Mouse (Mus musculus) neural tube, embryonic 13.5 days (tissue): ENCODE results near the gene Scfd1. TPM values are rescaled to one million over a fixed set of nuclear protein-coding genes. Genes with fewer than 3 reads are reported as not detected.

Source experiments
- ATAC-seq: fragments of 200-750 bp; cut with Nextera tagmentation; 2 replicates; pipeline ENCODE4 v1.8.0; 2017; ENCODE audit warnings: low read depth, mild to moderate bottlenecking, moderate TSS enrichment, moderate library complexity
- H3K27ac ChIP-seq: fragments of 300-500 bp; sonication (generic); replicated peaks from 2 replicates; pipeline ENCODE4 v1.5.1; 2015; ENCODE audit warnings: moderate library complexity, mild to moderate bottlenecking, inconsistent platforms
- H3K27me3 ChIP-seq: fragments of 300-500 bp; sonication (generic); 2 replicates; pipeline ENCODE4 v1.6.1; 2015; ENCODE audit warnings: mild to moderate bottlenecking, inconsistent platforms
- H3K36me3 ChIP-seq: fragments of 300-500 bp; sonication (generic); 2 replicates; pipeline ENCODE4 v1.6.1; 2015; ENCODE audit warnings: mild to moderate bottlenecking, inconsistent platforms
- H3K4me1 ChIP-seq: fragments of 300-500 bp; sonication (generic); replicated peaks from 2 replicates; pipeline ENCODE4 v1.6.1; 2015; ENCODE audit warnings: inconsistent platforms
- H3K4me2 ChIP-seq: fragments of 300-500 bp; sonication (generic); 2 replicates; pipeline ENCODE4 v1.6.1; 2015; ENCODE audit warnings: inconsistent platforms, mild to moderate bottlenecking, moderate library complexity
- H3K4me3 ChIP-seq: fragments of 300-500 bp; sonication (generic); 2 replicates; pipeline ENCODE4 v1.5.1; 2015; ENCODE audit warnings: mild to moderate bottlenecking, inconsistent platforms
- H3K9ac ChIP-seq: fragments of 300-500 bp; sonication (generic); 2 replicates; pipeline ENCODE4 v1.6.1; 2015; ENCODE audit warnings: moderate library complexity, mild to moderate bottlenecking, inconsistent platforms
- H3K9me3 ChIP-seq: fragments of 300-500 bp; sonication (generic); 2 replicates; pipeline ENCODE4 v1.6.1; 2016; ENCODE audit warnings: inconsistent platforms
- WGBS: fragments of 180-500 bp; shearing (Covaris S2); methylation state at CpG from one replicate; pipeline ENCODE4 v1.1.7; 2015; 5-methylcytosine and 5-hydroxymethylcytosine counted together
- polyA plus RNA-seq: library from polyadenylated mRNA; unstranded; fragments of >200 nt; fragmentation: Nextera tagmentation; extraction: Ambion mirVana; gene quantifications from 2 replicates; pipeline ENCODE4 v1.2.1, GENCODE M21; 2015

The Scfd1 gene
- 77.2 and 77.5 TPM in 2 replicates for polyA plus RNA-seq

- ATAC-seq: peak; percentile 100
- H3K36me3 ChIP-seq: peaks cover 25% of the 10 kb centered on the region
- WGBS: 1% methylated on average over 34 of the region's 34 CpGs
- H3K4me2 ChIP-seq: peak within 1 kb of the TSS; percentile 63
- no peaks in the 10 kb centered on the region for H3K27me3 ChIP-seq
- peak within 1 kb of the TSS; percentile 84 for H3K4me3 ChIP-seq
- H3K9ac ChIP-seq: peak within 1 kb of the TSS; percentile 90
- peak within 1 kb of the TSS; percentile 90 for H3K27ac ChIP-seq
- no peaks in the 10 kb centered on the region for H3K4me1 ChIP-seq
- no peaks in the 10 kb centered on the region for H3K9me3 ChIP-seq
Observed at GRCm38 (mm10) chr12:51377003-51377887, at the start of gene Scfd1. Gene Scfd1 (plus strand): TSS chr12:51377510.

GRCm38 (mm10) chr12:51337014-51337413, 40.3 kb upstream of the Scfd1 start:
- ATAC-seq: no peak
- no peak overlapping the region for H3K4me2 ChIP-seq
- 83% methylated on average over 1 of the region's 1 CpGs for WGBS

GRCm38 (mm10) chr12:51346121-51346520, 31.2 kb upstream of the Scfd1 start:
- ATAC-seq: no peak
- Histone ChIP-seq H3K9ac (no peak overlapping the region), H3K27me3 (no peaks in the 10 kb centered on the region), H3K9me3 (no peaks in the 10 kb centered on the region), H3K27ac (no peak overlapping the region), H3K4me2 (no peak overlapping the region), H3K36me3 (no peaks in the 10 kb centered on the region), H3K4me1 (peaks cover 27% of the 10 kb centered on the region), H3K4me3 (no peak overlapping the region)
- WGBS: 27% methylated on average over 4 of the region's 4 CpGs

More at GRCm38 (mm10) chr12:51337014-51337413, 40.3 kb upstream of the Scfd1 start:
- Histone ChIP-seq H3K9me3 (no peaks in the 10 kb centered on the region), H3K4me1 (no peaks in the 10 kb centered on the region), H3K4me3 (no peak overlapping the region), H3K36me3 (no peaks in the 10 kb centered on the region), H3K27me3 (no peaks in the 10 kb centered on the region), H3K9ac (no peak overlapping the region), H3K27ac (no peak overlapping the region)

- ATAC-seq: peak; percentile 97
- Histone ChIP-seq H3K4me1 (peaks cover 27% of the 10 kb centered on the region), H3K36me3 (peaks cover 14% of the 10 kb centered on the region), H3K4me3 (peak within 1 kb of the TSS; percentile 70), H3K9ac (peak within 1 kb of the TSS; percentile 83), H3K9me3 (no peaks in the 10 kb centered on the region), H3K27ac (peak within 1 kb of the TSS; percentile 95), H3K27me3 (no peaks in the 10 kb centered on the region), H3K4me2 (peak within 1 kb of the TSS; percentile 60)
- under 1% methylated on average over 70 of the region's 70 CpGs for WGBS
Observed at GRCm38 (mm10) chr12:51347988-51348697, 29.2 kb upstream of the Scfd1 start, which contains the start of gene G2e3. Gene G2e3 (plus strand): TSS chr12:51348061.

GRCm38 (mm10) chr12:51348698-51348998, 28.7 kb upstream of the Scfd1 start:
- 1% methylated on average over 10 of the region's 10 CpGs for WGBS
- peak; percentile 64 for ATAC-seq
- H3K36me3 ChIP-seq: peaks cover 18% of the 10 kb centered on the region
- H3K4me3 ChIP-seq: peak overlapping the region; percentile 70
- H3K9me3 ChIP-seq: no peaks in the 10 kb centered on the region
- H3K27ac ChIP-seq: peak overlapping the region; percentile 95
- H3K4me2 ChIP-seq: peak overlapping the region; percentile 60
- peak overlapping the region; percentile 83 for H3K9ac ChIP-seq
- H3K4me1 ChIP-seq: peaks cover 27% of the 10 kb centered on the region
- no peaks in the 10 kb centered on the region for H3K27me3 ChIP-seq

GRCm38 (mm10) chr12:51355296-51355695, 22.0 kb upstream of the Scfd1 start:
- Histone ChIP-seq H3K36me3 (peaks cover 70% of the 10 kb centered on the region), H3K9ac (no peak overlapping the region), H3K4me2 (no peak overlapping the region), H3K9me3 (no peaks in the 10 kb centered on the region), H3K4me3 (no peak overlapping the region), H3K27ac (no peak overlapping the region), H3K27me3 (no peaks in the 10 kb centered on the region), H3K4me1 (peaks cover 8% of the 10 kb centered on the region)
- no peak for ATAC-seq
- 83% methylated on average over 8 of the region's 8 CpGs for WGBS

- H3K4me1 ChIP-seq: no peaks in the 10 kb centered on the region
- H3K36me3 ChIP-seq: peaks cover 77% of the 10 kb centered on the region
- no peaks in the 10 kb centered on the region for H3K9me3 ChIP-seq
- H3K27ac ChIP-seq: no peak overlapping the region
- H3K4me3 ChIP-seq: no peak overlapping the region
- H3K4me2 ChIP-seq: no peak overlapping the region
- no peak for ATAC-seq
- H3K27me3 ChIP-seq: no peaks in the 10 kb centered on the region
- no peak overlapping the region for H3K9ac ChIP-seq
Observed at GRCm38 (mm10) chr12:51361294-51361693, 16.0 kb upstream of the Scfd1 start.

GRCm38 (mm10) chr12:51362898-51363297, 14.4 kb upstream of the Scfd1 start:
- Histone ChIP-seq H3K36me3 (peaks cover 75% of the 10 kb centered on the region), H3K27ac (no peak overlapping the region), H3K9ac (no peak overlapping the region), H3K4me3 (no peak overlapping the region), H3K9me3 (no peaks in the 10 kb centered on the region), H3K4me1 (no peaks in the 10 kb centered on the region), H3K4me2 (no peak overlapping the region), H3K27me3 (no peaks in the 10 kb centered on the region)
- no peak for ATAC-seq
- WGBS: 98% methylated on average over 1 of the region's 1 CpGs

GRCm38 (mm10) chr12:51368504-51368903, 8.8 kb upstream of the Scfd1 start:
- H3K27me3 ChIP-seq: no peaks in the 10 kb centered on the region
- no peak overlapping the region for H3K27ac ChIP-seq
- no peaks in the 10 kb centered on the region for H3K9me3 ChIP-seq
- peaks cover 64% of the 10 kb centered on the region for H3K36me3 ChIP-seq
- ATAC-seq: no peak
- no peak overlapping the region for H3K4me2 ChIP-seq
- no peak overlapping the region for H3K4me3 ChIP-seq
- H3K9ac ChIP-seq: no peak overlapping the region
- WGBS: 96% methylated on average over 3 of the region's 3 CpGs
- H3K4me1 ChIP-seq: no peaks in the 10 kb centered on the region

- Histone ChIP-seq H3K27me3 (no peaks in the 10 kb centered on the region), H3K4me3 (peak overlapping the region; percentile 84), H3K9me3 (no peaks in the 10 kb centered on the region), H3K4me1 (no peaks in the 10 kb centered on the region), H3K27ac (peak overlapping the region; percentile 90), H3K9ac (peak overlapping the region; percentile 90), H3K4me2 (peak overlapping the region; percentile 63), H3K36me3 (peaks cover 23% of the 10 kb centered on the region)
- WGBS: 20% methylated on average over 6 of the region's 6 CpGs
- no peak for ATAC-seq
Observed at GRCm38 (mm10) chr12:51377888-51378190, 529 bp downstream of the Scfd1 start.

GRCm38 (mm10) chr12:51399871-51400270, 22.6 kb downstream of the Scfd1 start:
- H3K36me3 ChIP-seq: peaks cover 67% of the 10 kb centered on the region

GRCm38 (mm10) chr12:51402060-51402698, 24.9 kb downstream of the Scfd1 start:
- no peaks in the 10 kb centered on the region for H3K4me1 ChIP-seq
- no peak overlapping the region for H3K4me3 ChIP-seq
- H3K9me3 ChIP-seq: no peaks in the 10 kb centered on the region
- no peak for ATAC-seq
- no peak overlapping the region for H3K27ac ChIP-seq
- no peak overlapping the region for H3K4me2 ChIP-seq
- peaks cover 63% of the 10 kb centered on the region for H3K36me3 ChIP-seq
- WGBS: 70% methylated on average over 5 of the region's 5 CpGs
- H3K9ac ChIP-seq: no peak overlapping the region
- no peaks in the 10 kb centered on the region for H3K27me3 ChIP-seq

More at GRCm38 (mm10) chr12:51399871-51400270, 22.6 kb downstream of the Scfd1 start:
- Histone ChIP-seq H3K4me2 (no peak overlapping the region), H3K9me3 (no peaks in the 10 kb centered on the region), H3K27ac (no peak overlapping the region), H3K9ac (no peak overlapping the region), H3K27me3 (no peaks in the 10 kb centered on the region), H3K4me1 (no peaks in the 10 kb centered on the region), H3K4me3 (no peak overlapping the region)
- no peak for ATAC-seq
- WGBS: 96% methylated on average over 6 of the region's 6 CpGs
